Mouse (Mus musculus) left cerebral cortex, postnatal 25 days (tissue): Measurements from ENCODE around the gene Vps13d. TPM values are rescaled to one million over a fixed set of nuclear protein-coding genes. Genes with fewer than 3 reads are reported as not detected.

Source experiments
- DNase-seq, 2 experiments: peaks; one replicate each; pipeline ENCODE4 v3.0.0; 2022; ENCODE audit warnings: low spot score in 2 of 2, mixed read lengths in 1 of 2
- intact Hi-C: fragments of 180-260 bp; cut with DNase I; formaldehyde crosslinking; loops from one replicate; pipeline ENCODE4 v1.15.1; 2025
- total RNA-seq, 2 experiments: library from RNA; stranded (reverse); gene quantifications; 2 replicates each; pipeline ENCODE4 v1.2.3; 2021

Vps13d gene
- total RNA-seq, 2 experiments from 2014 or later: 57.4 to 59.6 TPM

GRCm38 (mm10) chr4:144939847-144940411, 254.9 kb downstream of the Vps13d start:
- no peak for DNase-seq
- intact Hi-C loops: no loop called here

GRCm38 (mm10) chr4:144936563-144937154, 258.1 kb downstream of the Vps13d start:
- DNase-seq: no peak
- intact Hi-C loops: no loop called here

GRCm38 (mm10) chr4:144934501-144934900, 260.3 kb downstream of the Vps13d start:
- DNase-seq: no peak
- intact Hi-C loops: no loop called here

- intact Hi-C loops: no loop called here
- no peak for DNase-seq
These were observed 263.6 kb downstream of the Vps13d start for GRCm38 (mm10) chr4:144931167-144931566.

- DNase-seq: peak in 1 of 2 experiments; percentile 41
- intact Hi-C loops: no loop called here
These were observed 264.4 kb downstream of the Vps13d start for GRCm38 (mm10) chr4:144930366-144930765.

GRCm38 (mm10) chr4:144929811-144930221, 265.0 kb downstream of the Vps13d start:
- intact Hi-C loops: no loop called here
- peak; percentile 45 to 73 for DNase-seq

GRCm38 (mm10) chr4:144928693-144929436, 265.9 kb downstream of the Vps13d start:
- intact Hi-C loops: no loop called here
- DNase-seq: no peak

Other genes starting within 250 kb of the Vps13d start
- 1 to 10 TPM; 2.0 to 2.6 TPM for gene Tnfrsf1b, start 51.9 kb upstream of the Vps13d start, total RNA-seq
- 1 to 10 TPM in 1 of 2 experiments, under 1 TPM in 1; 0.69 to 1.2 TPM for gene Tnfrsf8, start 120.2 kb upstream of the Vps13d start, total RNA-seq